23 mouse cellular contexts compared by ENCODE assay signal in the genomic region with DNA sequence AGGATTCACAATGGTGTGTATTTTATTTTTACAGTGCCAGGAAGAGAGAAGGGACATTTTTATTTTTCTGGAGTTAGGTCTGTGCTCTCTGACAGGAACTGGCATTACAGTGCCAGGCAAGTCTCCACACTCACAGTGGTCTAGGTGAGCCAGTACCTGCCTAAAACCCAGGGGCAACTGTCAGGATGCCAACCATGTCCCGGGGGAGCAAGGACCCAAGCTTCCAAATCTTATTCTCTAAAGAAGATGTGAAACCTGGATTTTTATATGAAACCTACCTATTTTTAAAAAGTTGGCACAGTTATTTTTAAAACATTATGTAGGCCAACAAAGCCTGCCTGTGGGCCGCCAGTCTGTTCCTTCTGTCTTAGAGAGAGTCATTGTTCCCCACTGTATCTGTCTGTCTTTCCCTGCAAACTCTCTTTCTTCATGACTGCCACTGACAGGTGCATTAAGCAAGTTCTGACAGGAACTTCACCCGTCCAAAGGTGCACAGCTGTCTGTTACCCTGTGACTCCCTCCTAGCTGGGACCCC.
A peak's percentile ranks its signal among the peaks of the same experiment; 100 is the strongest.
DNase-seq lines count a peak whose midpoint lies in the region; ATAC-seq lines count a peak whose summit lies in the region.
"Had no signal": no experiment of that assay in that cellular context is flagged by ENCODE, and none has a peak within 500 bp of the region (broad histone marks: within the 10 kb centered on the region; RNA-seq: fewer than 3 reads in every experiment).

No protein-coding gene starts in this region.

- no peaks in the 10 kb centered on the region for H3K9me3 ChIP-seq in midbrain, embryonic 16.5 days (replicated peaks; ENCODE audit: control insufficient read depth, low read length, poor library complexity, severe bottlenecking)
- H3K9me3 ChIP-seq in midbrain, embryonic 10.5 days (replicated peaks): no peaks in the 10 kb centered on the region
- H3K9me3 ChIP-seq: embryonic facial prominence, embryonic 10.5 days; heart, embryonic 15.5 days; intestine, embryonic 15.5 days; limb, embryonic 13.5 days; liver, embryonic 12.5 days; stomach, embryonic 15.5 days had no signal

- H3K27me3 ChIP-seq in midbrain, embryonic 16.5 days (ENCODE audit: control insufficient read depth, insufficient read depth, low read depth, low read length): no peaks in the 10 kb centered on the region
- 0 out of 2 replicates have a peak, but pooled peaks cover 9% of the 10 kb centered on the region for H3K27me3 ChIP-seq in midbrain, embryonic 10.5 days (ENCODE audit: low read depth, poor library complexity, severe bottlenecking)
- H3K27me3 ChIP-seq: heart, embryonic 15.5 days; intestine, embryonic 15.5 days; liver, embryonic 12.5 days; stomach, embryonic 15.5 days had no signal

- H3K4me2 ChIP-seq in midbrain, embryonic 16.5 days (ENCODE audit: low read length): no peak overlapping the region
- H3K4me2 ChIP-seq: heart, embryonic 15.5 days; intestine, embryonic 15.5 days; limb, embryonic 13.5 days; liver, embryonic 12.5 days; stomach, embryonic 15.5 days had no signal

- 87% methylated on average over 3 of the region's 3 CpGs for WGBS in midbrain, embryonic 16.5 days
- 90% methylated on average over 3 of the region's 3 CpGs for WGBS in midbrain, embryonic 10.5 days

- peak; percentile 64 for DNase-seq in heart, adult 11 months
- no peak for DNase-seq in heart, adult 8-10 months (ENCODE audit: low spot score)
- DNase-seq in midbrain, embryonic 10.5 days (ENCODE audit: low spot score): no peak
- peak; percentile 45 to 52 for DNase-seq in cerebellum, postnatal 14 days
- no peak for DNase-seq in spleen, postnatal 4 days (ENCODE audit: low spot score in 2 of 2)
- DNase-seq: adrenal gland, adult 2 months; forebrain, postnatal 0 days; gastrocnemius, postnatal 36 days; heart, postnatal 36 days; kidney, adult 8-10 months; kidney, postnatal 10 days; lung, adult 18-20 months; lung, postnatal 14 days; thymus, postnatal 25 days had no signal

- no peak overlapping the region for H3K4me3 ChIP-seq in midbrain, embryonic 16.5 days (ENCODE audit: low read depth, low read length)
- no peak overlapping the region for H3K4me3 ChIP-seq in midbrain, embryonic 10.5 days
- H3K4me3 ChIP-seq: embryonic facial prominence, embryonic 10.5 days; heart, embryonic 15.5 days; intestine, embryonic 15.5 days; limb, embryonic 13.5 days; liver, embryonic 12.5 days; stomach, embryonic 15.5 days had no signal

- peaks cover 32% of the 10 kb centered on the region for H3K4me1 ChIP-seq in midbrain, embryonic 16.5 days (ENCODE audit: control insufficient read depth, insufficient read depth, low read length)
- peaks cover 24% of the 10 kb centered on the region for H3K4me1 ChIP-seq in midbrain, embryonic 10.5 days
- H3K4me1 ChIP-seq: heart, embryonic 15.5 days; intestine, embryonic 15.5 days; liver, embryonic 12.5 days; stomach, embryonic 15.5 days had no signal

- H3K9ac ChIP-seq in midbrain, embryonic 16.5 days (ENCODE audit: low read depth, low read length): no peak overlapping the region
- H3K9ac ChIP-seq: forebrain, postnatal 0 days; heart, embryonic 15.5 days; intestine, embryonic 15.5 days; limb, embryonic 13.5 days; liver, embryonic 12.5 days; stomach, embryonic 15.5 days had no signal

- peak overlapping the region; percentile 50; the same call in 1 of the 2 replicates for H3K27ac ChIP-seq in midbrain, embryonic 16.5 days (ENCODE audit: low read length)
- no peak overlapping the region for H3K27ac ChIP-seq in midbrain, embryonic 10.5 days (replicated peaks)
- H3K27ac ChIP-seq: heart, embryonic 15.5 days; intestine, embryonic 15.5 days; limb, embryonic 13.5 days; liver, embryonic 12.5 days; stomach, embryonic 15.5 days had no signal

- ATAC-seq in midbrain, embryonic 16.5 days: no peak
- ATAC-seq in megakaryocyte, adult 5-6 weeks (ENCODE audit: poor library complexity, severe bottlenecking): no peak
- ATAC-seq: forebrain, postnatal 0 days; hindbrain, embryonic 16.5 days; intestine, embryonic 15.5 days; liver, embryonic 12.5 days had no signal

- no peaks in the 10 kb centered on the region for H3K36me3 ChIP-seq in midbrain, embryonic 16.5 days (ENCODE audit: control insufficient read depth, insufficient read depth, low read length)
- H3K36me3 ChIP-seq in midbrain, embryonic 10.5 days: no peaks in the 10 kb centered on the region
- H3K36me3 ChIP-seq: embryonic facial prominence, embryonic 10.5 days; heart, embryonic 15.5 days; intestine, embryonic 15.5 days; limb, embryonic 13.5 days; liver, embryonic 12.5 days; stomach, embryonic 15.5 days had no signal

Comparison
In these comparisons a context has a peak if more than half of its experiments do, and no peak if none do; other contexts are left out.
1. DNase-seq: peak in heart, adult 11 months (single experiment) and cerebellum, postnatal 14 days (2 of 2); none in heart, adult 8-10 months (single experiment), midbrain, embryonic 10.5 days (single experiment) and spleen, postnatal 4 days (0 of 2).